Mouse (Mus musculus) liver, adult 2 months (tissue): ENCODE measurements around the gene Olfr612. TPM values are rescaled to one million over a fixed set of nuclear protein-coding genes. Genes with fewer than 3 reads are reported as not detected.
"Not testable (repeated sequence)": the region's sequence is repeated elsewhere in the genome, so short reads cannot be mapped to it uniquely, and the experiment has no call there.

Experiments used
- DNase-seq: peaks from one replicate; pipeline ENCODE4 v3.0.0-alpha.2; 2011; ENCODE audit warnings: low read depth, low spot score; ENCODE audit errors: extremely low read depth
- H3K27ac ChIP-seq: fragments of 200-500 bp; replicated peaks from 2 replicates; pipeline ENCODE4 v1.5.1; 2012; ENCODE audit warnings: low read depth, mild to moderate bottlenecking, control low read depth, inconsistent platforms, low read length; ENCODE audit not compliant: insufficient read depth
- H3K27me3 ChIP-seq: fragments of 200-500 bp; 2 replicates; pipeline ENCODE4 v1.6.1; 2012; ENCODE audit warnings: mild to moderate bottlenecking, moderate library complexity, low read length, inconsistent platforms; ENCODE audit not compliant: control insufficient read depth, insufficient read depth
- H3K36me3 ChIP-seq: fragments of 200-500 bp; 2 replicates; pipeline ENCODE4 v1.6.1; 2012; ENCODE audit warnings: low read length, inconsistent platforms; ENCODE audit not compliant: control insufficient read depth, insufficient read depth
- H3K4me1 ChIP-seq: fragments of 200-500 bp; 2 replicates; pipeline ENCODE4 v1.6.1; 2011; ENCODE audit warnings: low read length; ENCODE audit not compliant: control insufficient read depth, insufficient read depth
- H3K4me3 ChIP-seq: fragments of 200-500 bp; 2 replicates; pipeline ENCODE4 v1.5.1; 2011; ENCODE audit warnings: low read depth, mild to moderate bottlenecking, control low read depth, low read length, moderate library complexity; ENCODE audit not compliant: insufficient read depth
- H3K79me2 ChIP-seq: fragments of 200-500 bp; 2 replicates; pipeline ENCODE4 v1.6.1; 2012; ENCODE audit warnings: inconsistent platforms, mild to moderate bottlenecking, low read length, moderate library complexity; ENCODE audit not compliant: control insufficient read depth, insufficient read depth
- H3K9ac ChIP-seq: fragments of 200-500 bp; 2 replicates; pipeline ENCODE4 v1.6.1; 2012; ENCODE audit warnings: low read depth, mild to moderate bottlenecking, control low read depth, inconsistent platforms, low read length
- CTCF ChIP-seq: fragments of 200-500 bp; IDR thresholded peaks from 2 replicates; pipeline ENCODE4 v1.5.1; 2011; ENCODE audit warnings: low read depth, low read length, control low read depth
- POLR2A ChIP-seq: fragments of 200-500 bp; IDR thresholded peaks from 2 replicates; pipeline ENCODE4 v1.6.1; 2011; ENCODE audit warnings: low read length, control low read depth; ENCODE audit not compliant: insufficient read depth; ENCODE audit errors: extremely low read depth
- WGBS: fragments of 180-500 bp; shearing (Covaris S2); methylation state at CpG from one replicate; pipeline ENCODE4 v1.1.7; 2018; 5-methylcytosine and 5-hydroxymethylcytosine counted together
- polyA plus RNA-seq: library from polyadenylated mRNA; depleted of rRNA; stranded (reverse); fragments of >200 nt; gene quantifications from 2 replicates; pipeline ENCODE4 v1.2.3, GENCODE M21; 2012; rRNA removed
- total RNA-seq: library from RNA; depleted of rRNA; stranded (reverse); fragments of >200 nt; gene quantifications from 2 replicates; pipeline ENCODE4 v1.2.3, GENCODE M21; 2014; rRNA removed

Gene Olfr612
- total RNA-seq (not detected in 2 replicates), polyA plus RNA-seq (not detected in 2 replicates)

- not testable (repeated sequence) for H3K9ac ChIP-seq, H3K4me1 ChIP-seq, H3K27me3 ChIP-seq, H3K4me3 ChIP-seq, H3K79me2 ChIP-seq, H3K36me3 ChIP-seq, DNase-seq, H3K27ac ChIP-seq
- WGBS: 75% methylated on average over 2 of the region's 2 CpGs
Measured at GRCm38 (mm10) chr7:103542617-103543016, at the start of gene Olfr612. Gene Olfr612, minus strand, starts transcription at chr7:103542717.

- Histone ChIP-seq H3K9ac (no peak within 1 kb of the TSS), H3K27ac (no peak within 1 kb of the TSS), H3K79me2 (no peaks in the 10 kb centered on the region), H3K36me3 (no peaks in the 10 kb centered on the region), H3K4me1 (no peaks in the 10 kb centered on the region), H3K4me3 (no peak within 1 kb of the TSS), H3K27me3 (no peaks in the 10 kb centered on the region)
- WGBS: 56% methylated on average over 2 of the region's 2 CpGs
- no peak for TF ChIP-seq CTCF
- no peak for TF ChIP-seq POLR2A
- DNase-seq: no peak
Measured at GRCm38 (mm10) chr7:103589803-103590202, 47.3 kb upstream of the Olfr612 start, which contains the start of gene Olfr618. Gene Olfr618, plus strand, starts transcription at chr7:103590103.

- Histone ChIP-seq H3K4me1 (no peaks in the 10 kb centered on the region), H3K79me2 (no peaks in the 10 kb centered on the region), H3K27ac (no peak within 1 kb of the TSS), H3K4me3 (no peak within 1 kb of the TSS), H3K9ac (no peak within 1 kb of the TSS), H3K36me3 (no peaks in the 10 kb centered on the region), H3K27me3 (no peaks in the 10 kb centered on the region)
- 78% methylated on average over 1 of the region's 1 CpGs for WGBS
- TF ChIP-seq CTCF (no peak), POLR2A (no peak)
- no peak for DNase-seq
Measured at GRCm38 (mm10) chr7:103572761-103573160, 30.2 kb upstream of the Olfr612 start, which contains the start of gene Olfr617. Gene Olfr617, plus strand, starts transcription at chr7:103573061.

- H3K9ac ChIP-seq: no peak within 1 kb of the TSS
- no peaks in the 10 kb centered on the region for H3K4me1 ChIP-seq
- 69% methylated on average over 3 of the region's 3 CpGs for WGBS
- H3K27me3 ChIP-seq: no peaks in the 10 kb centered on the region
- H3K27ac ChIP-seq: no peak within 1 kb of the TSS
- H3K79me2 ChIP-seq: no peaks in the 10 kb centered on the region
- no peak for TF ChIP-seq POLR2A
- H3K36me3 ChIP-seq: no peaks in the 10 kb centered on the region
- no peak for DNase-seq
- no peak within 1 kb of the TSS for H3K4me3 ChIP-seq
Measured at GRCm38 (mm10) chr7:103569043-103569442, 26.5 kb upstream of the Olfr612 start, which contains the start of gene Olfr616. Gene Olfr616, minus strand, starts transcription at chr7:103569143.

- WGBS: 74% methylated on average over 2 of the region's 2 CpGs
- TF ChIP-seq POLR2A (no peak), CTCF (no peak)
- Histone ChIP-seq H3K27me3 (no peaks in the 10 kb centered on the region), H3K27ac (no peak within 1 kb of the TSS), H3K4me1 (no peaks in the 10 kb centered on the region), H3K4me3 (no peak within 1 kb of the TSS), H3K79me2 (no peaks in the 10 kb centered on the region), H3K9ac (no peak within 1 kb of the TSS), H3K36me3 (no peaks in the 10 kb centered on the region)
- DNase-seq: no peak
Measured at GRCm38 (mm10) chr7:103555779-103556178, 13.3 kb upstream of the Olfr612 start, which contains the start of gene Olfr615. Gene Olfr615, plus strand, starts transcription at chr7:103556079.

- H3K9ac ChIP-seq: no peak within 1 kb of the TSS
- no peaks in the 10 kb centered on the region for H3K4me1 ChIP-seq
- no peaks in the 10 kb centered on the region for H3K27me3 ChIP-seq
- H3K4me3 ChIP-seq: no peak within 1 kb of the TSS
- H3K27ac ChIP-seq: no peak within 1 kb of the TSS
- H3K36me3 ChIP-seq: no peaks in the 10 kb centered on the region
- H3K79me2 ChIP-seq: no peaks in the 10 kb centered on the region
- 78% methylated on average over 2 of the region's 2 CpGs for WGBS
- no peak for DNase-seq
- no peak for TF ChIP-seq CTCF
- no peak for TF ChIP-seq POLR2A
Measured at GRCm38 (mm10) chr7:103547774-103548173, 5.3 kb upstream of the Olfr612 start, which contains the start of gene Olfr613. Gene Olfr613, plus strand, starts transcription at chr7:103548074.

- not testable (repeated sequence) for H3K9ac ChIP-seq, H3K27me3 ChIP-seq, H3K27ac ChIP-seq, H3K36me3 ChIP-seq, H3K79me2 ChIP-seq, DNase-seq, H3K4me1 ChIP-seq, H3K4me3 ChIP-seq
- WGBS: 47% methylated on average over 1 of the region's 1 CpGs
Measured at GRCm38 (mm10) chr7:103520746-103521145, 21.8 kb downstream of the Olfr612 start, which contains the start of gene Olfr611. Gene Olfr611, minus strand, starts transcription at chr7:103520846.
